Mouse (Mus musculus): Measurements from ENCODE around the gene Serpini2.

- TF ChIP-seq CTCF (IDR thresholded peaks at IDR 0.05; ENCODE audit: low read depth, low read length), result no peak
- no peak for TF ChIP-seq POLR2A (IDR thresholded peaks at IDR 0.05; ENCODE audit: insufficient read depth, low read length)
Measured at GRCm38 (mm10) chr3:75275127-75275526, 5.2 kb upstream of the Serpini2 start.

Measured in ES-Bruce4 (cell line).